Mouse (Mus musculus) kidney, adult 2 months (tissue): ENCODE measurements at regions not wholly inside any gene's neighbourhood (a gene's known extent, or its start where the extent isn't known, plus 50 kb on each side); places are given as distances from the start of the nearest gene placed in this dataset.

Experiments
- DNase-seq: peaks from one replicate; pipeline ENCODE4 v3.0.0; 2021
- H3K27ac ChIP-seq: fragments of 200-500 bp; 2 replicates; pipeline ENCODE4 v1.5.1; 2012; ENCODE audit warnings: low read depth, low read length, control low read depth, inconsistent platforms; ENCODE audit not compliant: insufficient read depth
- H3K27me3 ChIP-seq: fragments of 200-500 bp; replicated peaks from 2 replicates; pipeline ENCODE4 v1.6.1; 2012; ENCODE audit warnings: mild to moderate bottlenecking, moderate library complexity, low read length, inconsistent platforms; ENCODE audit not compliant: control insufficient read depth, insufficient read depth
- H3K36me3 ChIP-seq: fragments of 200-500 bp; 2 replicates; pipeline ENCODE4 v1.6.1; 2012; ENCODE audit warnings: mild to moderate bottlenecking, moderate library complexity, low read length, inconsistent platforms; ENCODE audit not compliant: control insufficient read depth, insufficient read depth
- H3K4me1 ChIP-seq: fragments of 200-500 bp; 2 replicates; pipeline ENCODE4 v1.6.1; 2011; ENCODE audit warnings: low read length; ENCODE audit not compliant: control insufficient read depth, insufficient read depth
- H3K4me3 ChIP-seq: fragments of 200-500 bp; 2 replicates; pipeline ENCODE4 v1.5.1; 2011; ENCODE audit warnings: mild to moderate bottlenecking, low read depth, low read length, control low read depth; ENCODE audit not compliant: insufficient read depth
- CTCF ChIP-seq: fragments of 200-500 bp; conservative IDR thresholded peaks from 2 replicates; pipeline ENCODE4 v1.5.1; 2011; ENCODE audit warnings: low read depth, mild to moderate bottlenecking, control low read depth, low read length, moderate library complexity, mixed read lengths; ENCODE audit not compliant: insufficient read depth, insufficient read length
- POLR2A ChIP-seq: fragments of 200-500 bp; IDR thresholded peaks from one replicate; pipeline ENCODE4 v1.6.1; 2011; ENCODE audit warnings: low read depth, low read length, control low read depth
- WGBS: fragments of 180-500 bp; shearing (Covaris S2); methylation state at CpG from one replicate; pipeline ENCODE4 v1.1.7; 2018; 5-methylcytosine and 5-hydroxymethylcytosine counted together

DNA sequence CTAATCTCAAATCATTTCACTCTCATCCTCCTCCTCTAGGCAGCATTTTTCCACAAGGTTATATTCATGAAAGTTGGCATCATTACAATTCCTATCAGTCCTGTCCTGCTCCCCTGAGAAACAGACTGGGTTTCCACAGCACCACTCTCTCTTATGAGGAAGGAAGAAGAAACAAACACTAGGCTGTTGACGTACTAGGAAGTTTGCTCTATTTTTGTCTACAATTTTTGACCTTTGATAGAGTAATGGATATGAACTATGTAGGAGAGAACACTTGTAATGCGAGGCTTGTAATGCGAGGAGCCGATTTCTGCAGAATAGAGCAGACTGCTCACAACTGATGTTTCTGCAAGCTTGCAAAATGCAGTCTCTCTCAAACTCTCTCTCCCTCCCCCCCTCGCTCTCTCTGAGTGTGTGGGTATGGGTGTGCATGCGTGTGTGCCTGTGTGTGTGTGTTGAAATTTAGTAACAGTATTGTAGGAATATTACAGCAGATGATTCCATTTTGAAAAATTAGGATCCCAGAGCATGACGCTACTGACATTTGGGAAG, 247.0 kb upstream of the Klf6 start:
- 63% methylated on average over 7 of the region's 7 CpGs for WGBS
- DNase-seq = peak; percentile 33
- TF ChIP-seq POLR2A = no peak
- TF ChIP-seq CTCF = no peak
- Histone ChIP-seq H3K4me1 (peaks cover 3% of the 10 kb centered on the region; the same call in 1 of the 2 replicates), H3K36me3 (no peaks in the 10 kb centered on the region), H3K4me3 (no peak overlapping the region), H3K27me3 (no peaks in the 10 kb centered on the region), H3K27ac (peak overlapping the region; percentile 73; the same call in 1 of the 2 replicates)

DNA sequence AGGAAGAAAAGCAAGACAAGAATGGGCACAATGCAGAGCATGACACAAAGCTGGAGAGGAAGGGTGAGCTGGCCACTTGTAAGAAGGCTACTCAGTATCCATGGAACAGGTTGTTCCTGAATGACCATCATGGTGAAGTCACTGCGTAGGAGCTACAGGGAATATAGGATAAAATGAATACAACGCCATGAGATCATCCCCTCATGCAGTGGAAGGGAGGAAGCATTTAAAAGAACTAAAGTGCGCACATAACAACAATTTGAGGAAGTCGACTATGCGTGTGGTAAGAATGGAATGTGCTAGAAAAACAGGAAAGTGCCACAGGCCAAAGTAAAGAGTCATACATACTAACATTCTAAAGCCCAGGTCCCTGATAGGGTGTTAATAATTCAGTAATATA, 246.4 kb upstream of the Klf6 start:
- Histone ChIP-seq H3K4me1 (peaks cover 3% of the 10 kb centered on the region; the same call in 1 of the 2 replicates), H3K36me3 (no peaks in the 10 kb centered on the region), H3K27ac (peak overlapping the region; percentile 73), H3K27me3 (no peaks in the 10 kb centered on the region), H3K4me3 (no peak overlapping the region)
- TF ChIP-seq CTCF (no peak), POLR2A (no peak)
- 48% methylated on average over 5 of the region's 5 CpGs for WGBS
- DNase-seq = peak; percentile 58

DNA sequence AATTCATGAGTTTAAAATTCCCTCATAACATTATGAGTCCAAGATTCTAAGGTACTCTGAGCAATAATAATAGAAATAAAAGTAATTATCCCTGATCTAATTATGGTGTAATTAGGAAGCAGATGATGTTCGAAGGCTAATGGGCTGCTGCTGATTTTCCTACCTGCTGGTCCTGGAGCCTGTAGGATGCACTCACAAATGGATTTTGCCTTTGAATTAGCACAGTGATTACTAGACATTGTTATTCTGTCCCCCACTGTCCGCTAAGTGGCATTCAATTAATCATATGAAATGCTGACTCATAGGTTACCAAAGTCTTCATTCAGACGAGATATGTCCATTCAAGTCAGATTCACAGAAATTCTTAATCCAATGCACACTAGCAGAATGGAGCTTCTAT, 246.0 kb upstream of the Klf6 start:
- TF ChIP-seq POLR2A (no peak), CTCF (no peak)
- H3K36me3 ChIP-seq = no peaks in the 10 kb centered on the region
- H3K27me3 ChIP-seq = no peaks in the 10 kb centered on the region
- 65% methylated on average over 3 of the region's 3 CpGs for WGBS
- peak overlapping the region; percentile 28; the same call in 1 of the 2 replicates for H3K27ac ChIP-seq
- no peak for DNase-seq
- no peak overlapping the region for H3K4me3 ChIP-seq
- H3K4me1 ChIP-seq = peaks cover 3% of the 10 kb centered on the region; the same call in 1 of the 2 replicates

DNA sequence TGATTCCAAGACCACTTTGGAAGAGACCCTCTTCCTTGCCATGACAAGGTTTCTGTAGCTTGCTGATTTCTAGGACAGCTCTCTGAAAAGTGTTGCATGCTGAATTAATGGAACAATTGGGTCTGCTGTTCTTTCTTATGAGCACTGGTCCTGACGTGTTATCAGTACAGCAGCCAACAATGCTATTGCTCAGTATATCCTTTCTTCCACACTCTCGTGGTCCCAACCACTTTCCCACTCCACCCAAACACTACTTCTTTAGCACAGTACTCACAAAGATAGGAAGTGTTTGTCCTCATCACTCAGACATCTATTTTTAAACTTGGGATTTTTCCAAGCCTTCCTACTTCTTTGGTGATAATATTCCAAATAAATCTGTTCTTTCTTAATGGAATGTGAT, 233.2 kb upstream of the Klf6 start:
- Histone ChIP-seq H3K27ac (no peak overlapping the region), H3K27me3 (no peaks in the 10 kb centered on the region), H3K4me1 (no peaks in the 10 kb centered on the region), H3K36me3 (no peaks in the 10 kb centered on the region), H3K4me3 (no peak overlapping the region)
- no peak for DNase-seq
- WGBS = 52% methylated on average over 2 of the region's 2 CpGs
- TF ChIP-seq CTCF (no peak), POLR2A (no peak)

DNA sequence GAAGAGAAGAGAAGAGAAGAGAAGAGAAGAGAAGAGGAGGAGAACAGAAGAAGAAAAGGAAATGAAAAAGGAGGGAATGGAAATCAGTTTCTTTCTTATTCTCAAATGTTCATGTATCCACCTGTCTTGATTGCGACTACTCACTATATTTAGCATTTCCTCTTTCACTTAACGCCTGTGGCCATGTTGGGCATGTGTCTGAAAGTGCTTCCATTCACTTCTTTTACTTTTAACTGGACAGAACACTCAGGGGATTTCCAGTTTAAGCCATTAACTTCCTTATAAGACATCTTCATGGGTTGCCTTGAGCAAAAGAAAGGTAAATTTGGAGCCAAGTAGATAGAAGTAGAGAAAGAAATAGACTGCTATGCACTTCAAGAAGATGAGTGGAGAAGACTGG, 226.3 kb upstream of the Klf6 start:
- Histone ChIP-seq H3K4me1 (no peaks in the 10 kb centered on the region), H3K36me3 (no peaks in the 10 kb centered on the region), H3K27me3 (no peaks in the 10 kb centered on the region), H3K4me3 (no peak overlapping the region), H3K27ac (no peak overlapping the region)
- DNase-seq = no peak
- WGBS = 83% methylated on average over 2 of the region's 2 CpGs
- TF ChIP-seq CTCF (no peak), POLR2A (no peak)

DNA sequence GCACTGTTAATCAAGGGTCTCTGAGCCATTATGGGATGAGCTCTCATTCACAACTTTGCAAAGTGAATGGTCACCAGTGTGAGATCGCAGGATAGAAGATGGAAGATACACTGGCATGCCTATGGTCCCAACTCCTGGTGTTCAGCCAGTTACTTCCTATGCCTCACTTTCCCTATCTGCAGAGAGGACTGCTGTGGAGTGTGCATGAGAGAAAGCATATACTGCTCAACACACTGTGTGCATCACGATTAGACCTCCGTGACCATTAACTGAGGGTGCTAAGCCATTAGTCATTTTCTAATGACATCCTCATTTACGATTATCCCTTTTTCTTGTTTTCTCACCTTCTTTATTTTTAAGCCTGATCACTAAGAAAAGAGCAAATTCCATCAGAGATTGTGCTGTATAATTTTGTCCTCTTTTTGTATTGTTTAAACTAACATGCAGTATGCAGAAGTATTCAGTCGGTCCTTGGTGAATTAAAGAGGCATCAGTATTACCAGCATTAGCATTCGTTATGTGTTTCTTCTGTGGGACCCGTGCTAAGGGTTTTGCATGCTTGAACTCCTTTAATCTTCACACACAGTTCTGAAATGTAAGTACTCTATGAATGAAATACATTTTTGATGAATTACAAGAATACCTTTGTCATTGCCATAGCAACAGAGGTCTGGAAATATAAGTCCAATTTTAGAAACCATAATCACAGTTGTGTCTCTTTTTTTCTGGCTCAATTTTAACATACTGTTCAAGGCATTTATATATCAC, 219.4 kb upstream of the Klf6 start:
- no peaks in the 10 kb centered on the region for H3K36me3 ChIP-seq
- TF ChIP-seq CTCF (no peak), POLR2A (no peak)
- H3K27ac ChIP-seq = no peak overlapping the region
- H3K4me3 ChIP-seq = no peak overlapping the region
- 86% methylated on average over 7 of the region's 7 CpGs for WGBS
- H3K27me3 ChIP-seq = no peaks in the 10 kb centered on the region
- DNase-seq = no peak
- no peaks in the 10 kb centered on the region for H3K4me1 ChIP-seq

DNA sequence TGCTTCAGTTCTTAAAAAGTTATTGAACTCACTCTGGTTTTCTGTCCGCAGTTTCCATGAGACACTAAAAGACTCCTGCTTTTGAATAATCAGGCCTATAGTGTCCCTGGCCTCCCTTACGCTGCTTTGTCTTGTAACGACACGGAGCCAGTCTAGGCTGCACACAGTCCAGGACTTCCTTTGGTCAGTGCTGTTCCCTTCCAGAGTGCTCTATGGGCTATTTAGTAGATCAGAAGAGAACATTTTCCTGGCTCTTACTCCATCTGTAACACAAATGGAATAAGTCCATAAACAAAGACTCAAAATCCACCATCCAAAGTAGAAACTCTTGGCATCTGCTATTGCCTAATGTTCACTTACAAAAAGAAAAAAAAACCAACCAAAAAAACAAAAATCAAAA, 213.0 kb upstream of the Klf6 start:
- DNase-seq = no peak
- Histone ChIP-seq H3K4me1 (no peaks in the 10 kb centered on the region), H3K27ac (no peak overlapping the region), H3K36me3 (no peaks in the 10 kb centered on the region), H3K27me3 (no peaks in the 10 kb centered on the region), H3K4me3 (no peak overlapping the region)
- WGBS = 94% methylated on average over 4 of the region's 4 CpGs
- no peak for TF ChIP-seq CTCF
- TF ChIP-seq POLR2A = no peak

DNA sequence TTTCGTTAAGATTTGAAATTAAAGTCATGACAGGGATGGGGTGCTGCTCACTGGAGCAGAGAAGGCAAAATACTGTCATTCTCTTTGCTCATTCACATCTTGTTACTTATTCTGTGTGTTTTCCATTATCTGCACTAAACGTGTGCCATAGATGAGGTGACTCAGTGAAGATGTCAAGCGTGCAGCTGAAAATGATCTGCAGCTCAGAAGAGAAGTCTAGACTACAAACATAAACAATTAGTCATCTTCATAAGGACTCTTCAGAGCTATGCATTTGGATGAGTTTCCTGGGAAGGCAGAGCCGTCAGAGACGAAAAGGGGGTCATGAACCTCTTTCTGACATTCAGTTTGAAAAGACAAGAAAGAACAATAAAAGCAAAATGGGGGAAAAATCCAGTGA, 203.7 kb upstream of the Klf6 start:
- WGBS = 64% methylated on average over 5 of the region's 5 CpGs
- H3K27ac ChIP-seq = no peak overlapping the region
- H3K4me3 ChIP-seq = no peak overlapping the region
- H3K4me1 ChIP-seq = no peaks in the 10 kb centered on the region
- TF ChIP-seq CTCF (no peak), POLR2A (no peak)
- H3K27me3 ChIP-seq = no peaks in the 10 kb centered on the region
- no peaks in the 10 kb centered on the region for H3K36me3 ChIP-seq
- no peak for DNase-seq
